Mouse (Mus musculus): ENCODE measurements at regions not wholly inside any gene's neighbourhood (a gene's known extent, or its start where the extent isn't known, plus 50 kb on each side); places are given as distances from the start of the nearest gene placed in this dataset.

GRCm38 (mm10) chr2:171230536-171230935, 498.9 kb downstream of the Dok5 start:
- no peak for ATAC-seq (ENCODE audit: low FRiP score)
- 84% methylated on average over 12 of the region's 12 CpGs for WGBS
- DNase-seq (ENCODE audit: low spot score): no peak

GRCm38 (mm10) chr2:171228229-171228628, 496.6 kb downstream of the Dok5 start:
- no peak for ATAC-seq (ENCODE audit: low FRiP score)
- H3K4me3 ChIP-seq (ENCODE audit: low read depth, low read length): no peak overlapping the region
- H3K27ac ChIP-seq (ENCODE audit: low read depth, low read length): no peak overlapping the region
- H3K27me3 ChIP-seq (ENCODE audit: control insufficient read depth, insufficient read depth, low read length): no peaks in the 10 kb centered on the region
- H3K4me2 ChIP-seq (replicated peaks; ENCODE audit: low read depth, low read length): no peak overlapping the region
- H3K4me1 ChIP-seq (replicated peaks; ENCODE audit: control insufficient read depth, insufficient read depth, low read length): no peaks in the 10 kb centered on the region
- no peaks in the 10 kb centered on the region for H3K9me3 ChIP-seq (ENCODE audit: control insufficient read depth, low read length)
- no peaks in the 10 kb centered on the region for H3K36me3 ChIP-seq (ENCODE audit: control insufficient read depth, insufficient read depth, low read length)
- 37% methylated on average over 3 of the region's 3 CpGs for WGBS
- H3K9ac ChIP-seq (ENCODE audit: low read depth, low read length): no peak overlapping the region
- DNase-seq (ENCODE audit: low spot score): peak; percentile 10

More at GRCm38 (mm10) chr2:171230536-171230935, 498.9 kb downstream of the Dok5 start:
- Histone ChIP-seq H3K4me3 (ENCODE audit: low read depth, low read length) (no peak overlapping the region), H3K4me2 (replicated peaks; ENCODE audit: low read depth, low read length) (no peak overlapping the region), H3K9ac (ENCODE audit: low read depth, low read length) (no peak overlapping the region), H3K4me1 (replicated peaks; ENCODE audit: control insufficient read depth, insufficient read depth, low read length) (no peaks in the 10 kb centered on the region), H3K27me3 (ENCODE audit: control insufficient read depth, insufficient read depth, low read length) (no peaks in the 10 kb centered on the region), H3K9me3 (ENCODE audit: control insufficient read depth, low read length) (no peaks in the 10 kb centered on the region), H3K27ac (ENCODE audit: low read depth, low read length) (no peak overlapping the region), H3K36me3 (ENCODE audit: control insufficient read depth, insufficient read depth, low read length) (no peaks in the 10 kb centered on the region)

GRCm38 (mm10) chr2:171213792-171214191, 482.2 kb downstream of the Dok5 start:
- no peak overlapping the region for H3K27ac ChIP-seq (ENCODE audit: low read depth, low read length)
- ATAC-seq (ENCODE audit: low FRiP score) (no peak), DNase-seq (ENCODE audit: low spot score) (no peak)
- H3K4me3 ChIP-seq (ENCODE audit: low read depth, low read length): no peak overlapping the region
- no peaks in the 10 kb centered on the region for H3K27me3 ChIP-seq (ENCODE audit: control insufficient read depth, insufficient read depth, low read length)
- H3K4me1 ChIP-seq (replicated peaks; ENCODE audit: control insufficient read depth, insufficient read depth, low read length): no peaks in the 10 kb centered on the region
- no peak overlapping the region for H3K9ac ChIP-seq (ENCODE audit: low read depth, low read length)
- WGBS: 79% methylated on average over 6 of the region's 6 CpGs
- no peaks in the 10 kb centered on the region for H3K9me3 ChIP-seq (ENCODE audit: control insufficient read depth, low read length)
- H3K4me2 ChIP-seq (replicated peaks; ENCODE audit: low read depth, low read length): no peak overlapping the region
- no peaks in the 10 kb centered on the region for H3K36me3 ChIP-seq (ENCODE audit: control insufficient read depth, insufficient read depth, low read length)

- H3K27me3 ChIP-seq (ENCODE audit: control insufficient read depth, insufficient read depth, low read length): no peaks in the 10 kb centered on the region
- H3K4me3 ChIP-seq (ENCODE audit: low read depth, low read length): no peak overlapping the region
- no peak overlapping the region for H3K4me2 ChIP-seq (replicated peaks; ENCODE audit: low read depth, low read length)
- H3K4me1 ChIP-seq (replicated peaks; ENCODE audit: control insufficient read depth, insufficient read depth, low read length): no peaks in the 10 kb centered on the region
- H3K27ac ChIP-seq (ENCODE audit: low read depth, low read length): no peak overlapping the region
- ATAC-seq (ENCODE audit: low FRiP score) (no peak), DNase-seq (ENCODE audit: low spot score) (no peak)
- no peaks in the 10 kb centered on the region for H3K9me3 ChIP-seq (ENCODE audit: control insufficient read depth, low read length)
- H3K36me3 ChIP-seq (ENCODE audit: control insufficient read depth, insufficient read depth, low read length): no peaks in the 10 kb centered on the region
- 83% methylated on average over 7 of the region's 7 CpGs for WGBS
- no peak overlapping the region for H3K9ac ChIP-seq (ENCODE audit: low read depth, low read length)
Measured at GRCm38 (mm10) chr2:171196472-171196871, 464.9 kb downstream of the Dok5 start.

DNA sequence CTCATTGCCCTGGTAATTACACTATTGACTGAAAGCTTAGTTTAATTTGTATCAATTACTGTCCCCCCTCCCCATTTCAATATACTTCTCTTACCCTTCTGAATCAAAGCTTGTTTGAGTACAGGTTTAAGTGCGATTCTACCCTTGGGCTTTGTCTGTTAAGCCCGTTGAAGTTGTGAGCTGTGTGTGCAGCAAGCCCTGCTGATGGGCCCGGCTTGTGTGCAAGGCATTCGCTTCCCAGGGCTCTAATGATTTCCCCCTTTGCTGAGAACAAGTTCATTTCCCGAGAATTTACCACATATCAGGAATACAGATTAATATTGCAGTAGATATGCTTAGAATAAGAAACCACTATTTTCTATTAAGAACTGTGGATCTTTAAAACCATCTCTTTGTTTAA, 460.6 kb downstream of the Dok5 start:
- ATAC-seq (ENCODE audit: low FRiP score) (no peak), DNase-seq (ENCODE audit: low spot score) (no peak)
- no peaks in the 10 kb centered on the region for H3K9me3 ChIP-seq (ENCODE audit: control insufficient read depth, low read length)
- H3K4me2 ChIP-seq (replicated peaks; ENCODE audit: low read depth, low read length): no peak overlapping the region
- H3K4me1 ChIP-seq (replicated peaks; ENCODE audit: control insufficient read depth, insufficient read depth, low read length): no peaks in the 10 kb centered on the region
- no peak overlapping the region for H3K27ac ChIP-seq (ENCODE audit: low read depth, low read length)
- no peaks in the 10 kb centered on the region for H3K36me3 ChIP-seq (ENCODE audit: control insufficient read depth, insufficient read depth, low read length)
- WGBS: 76% methylated on average over 5 of the region's 5 CpGs
- no peak overlapping the region for H3K9ac ChIP-seq (ENCODE audit: low read depth, low read length)
- H3K27me3 ChIP-seq (ENCODE audit: control insufficient read depth, insufficient read depth, low read length): no peaks in the 10 kb centered on the region
- no peak overlapping the region for H3K4me3 ChIP-seq (ENCODE audit: low read depth, low read length)
